Mouse (Mus musculus) liver, postnatal 0 days (tissue): ENCODE measurements at regions not wholly inside any gene's neighbourhood (a gene's known extent, or its start where the extent isn't known, plus 50 kb on each side); places are given as distances from the start of the nearest gene placed in this dataset.

Source experiments
- ATAC-seq: fragments of 200-750 bp; cut with Nextera tagmentation; 2 replicates; pipeline ENCODE4 v1.8.0; 2017; ENCODE audit warnings: mild to moderate bottlenecking, moderate library complexity
- DNase-seq: peaks from one replicate; pipeline ENCODE4 v3.0.0-alpha.2; 2016
- H3K27ac ChIP-seq: fragments of 300-500 bp; sonication (generic); 2 replicates; pipeline ENCODE4 v1.5.1; 2014; ENCODE audit warnings: antibody characterized with exemption, moderate library complexity, mild to moderate bottlenecking, low read depth
- H3K27me3 ChIP-seq: fragments of 300-500 bp; sonication (generic); 2 replicates; pipeline ENCODE4 v1.6.1; 2014; ENCODE audit warnings: low read length, control low read depth, mixed read lengths; ENCODE audit not compliant: insufficient read depth
- H3K36me3 ChIP-seq: fragments of 300-500 bp; sonication (generic); replicated peaks from 2 replicates; pipeline ENCODE4 v1.6.1; 2014; ENCODE audit warnings: mild to moderate bottlenecking, control low read depth, low read length, moderate library complexity, mixed read lengths; ENCODE audit not compliant: insufficient read depth
- H3K4me1 ChIP-seq: fragments of 300-500 bp; sonication (generic); 2 replicates; pipeline ENCODE4 v1.6.1; 2014; ENCODE audit warnings: antibody characterized with exemption, mild to moderate bottlenecking, control low read depth; ENCODE audit not compliant: insufficient read depth
- H3K4me2 ChIP-seq: fragments of 300-500 bp; sonication (generic); 2 replicates; pipeline ENCODE4 v1.6.1; 2014; ENCODE audit warnings: low read depth, mild to moderate bottlenecking, low read length, moderate library complexity, mixed read lengths
- H3K4me3 ChIP-seq: fragments of 300-500 bp; sonication (generic); 2 replicates; pipeline ENCODE4 v1.5.1; 2014; ENCODE audit warnings: low read depth, low read length
- H3K9ac ChIP-seq: fragments of 300-500 bp; sonication (generic); replicated peaks from 2 replicates; pipeline ENCODE4 v1.6.1; 2014; ENCODE audit warnings: mild to moderate bottlenecking, moderate library complexity
- H3K9me3 ChIP-seq: fragments of 300-500 bp; sonication (generic); 2 replicates; pipeline ENCODE4 v1.6.1; 2016; ENCODE audit warnings: mild to moderate bottlenecking, control low read depth, low read length, mixed read lengths
- CTCF ChIP-seq: sonication (generic); IDR thresholded peaks from 2 replicates; pipeline ENCODE4 v1.5.1; 2016; ENCODE audit warnings: antibody characterized with exemption, low read depth
- EP300 ChIP-seq: IDR thresholded peaks from 2 replicates; pipeline ENCODE4 v1.6.1; 2016; ENCODE audit warnings: antibody characterized with exemption, low read depth, mild to moderate bottlenecking
- WGBS: fragments of 180-500 bp; shearing (Covaris S2); extraction: QIAGEN DNeasy Blood & Tissue Kit; methylation state at CpG from one replicate; pipeline ENCODE4 v1.1.7; 2014; ENCODE audit not compliant: insufficient replicate concordance; 5-methylcytosine and 5-hydroxymethylcytosine counted together

GRCm38 (mm10) chr12:70650470-70650869, 174.8 kb upstream of the Frmd6 start:
- Histone ChIP-seq H3K9me3 (no peaks in the 10 kb centered on the region), H3K4me3 (no peak overlapping the region), H3K4me2 (no peak overlapping the region), H3K27ac (no peak overlapping the region), H3K4me1 (no peaks in the 10 kb centered on the region), H3K36me3 (no peaks in the 10 kb centered on the region), H3K27me3 (no peaks in the 10 kb centered on the region), H3K9ac (no peak overlapping the region)
- WGBS, result 72% methylated on average over 4 of the region's 4 CpGs
- no peak for TF ChIP-seq EP300
- no peak for TF ChIP-seq CTCF
- no peak for ATAC-seq
- no peak for DNase-seq

- ATAC-seq (no peak), DNase-seq (no peak)
- Histone ChIP-seq H3K4me2 (no peak overlapping the region), H3K4me3 (no peak overlapping the region), H3K9ac (no peak overlapping the region), H3K36me3 (no peaks in the 10 kb centered on the region), H3K27me3 (no peaks in the 10 kb centered on the region), H3K4me1 (no peaks in the 10 kb centered on the region), H3K27ac (no peak overlapping the region), H3K9me3 (no peaks in the 10 kb centered on the region)
- peak; percentile 22; the same call in 1 of the 2 replicates for TF ChIP-seq CTCF
- TF ChIP-seq EP300, result no peak
- 80% methylated on average over 3 of the region's 3 CpGs for WGBS
Measured at GRCm38 (mm10) chr12:70652751-70653150, 172.6 kb upstream of the Frmd6 start.

GRCm38 (mm10) chr12:70653971-70654370, 171.3 kb upstream of the Frmd6 start:
- WGBS, result 81% methylated on average over 8 of the region's 8 CpGs

GRCm38 (mm10) chr12:70654546-70654945, 170.8 kb upstream of the Frmd6 start:
- DNase-seq (no peak), ATAC-seq (no peak)
- TF ChIP-seq CTCF (no peak), EP300 (no peak)
- H3K4me3 ChIP-seq, result no peak overlapping the region
- H3K27ac ChIP-seq, result no peak overlapping the region
- H3K9me3 ChIP-seq, result no peaks in the 10 kb centered on the region
- H3K9ac ChIP-seq, result no peak overlapping the region
- 52% methylated on average over 3 of the region's 3 CpGs for WGBS
- no peaks in the 10 kb centered on the region for H3K4me1 ChIP-seq
- H3K36me3 ChIP-seq, result no peaks in the 10 kb centered on the region
- H3K4me2 ChIP-seq, result no peak overlapping the region
- no peaks in the 10 kb centered on the region for H3K27me3 ChIP-seq

More at GRCm38 (mm10) chr12:70653971-70654370, 171.3 kb upstream of the Frmd6 start:
- H3K27ac ChIP-seq, result no peak overlapping the region
- no peak overlapping the region for H3K9ac ChIP-seq
- no peak overlapping the region for H3K4me3 ChIP-seq
- no peak overlapping the region for H3K4me2 ChIP-seq
- TF ChIP-seq EP300, result no peak
- H3K27me3 ChIP-seq, result no peaks in the 10 kb centered on the region
- no peaks in the 10 kb centered on the region for H3K36me3 ChIP-seq
- H3K4me1 ChIP-seq, result no peaks in the 10 kb centered on the region
- DNase-seq, result no peak
- no peak for ATAC-seq
- no peaks in the 10 kb centered on the region for H3K9me3 ChIP-seq

- H3K27ac ChIP-seq, result no peak overlapping the region
- H3K4me1 ChIP-seq, result no peaks in the 10 kb centered on the region
- no peak for ATAC-seq
- no peak overlapping the region for H3K4me3 ChIP-seq
- WGBS, result 78% methylated on average over 2 of the region's 2 CpGs
- no peaks in the 10 kb centered on the region for H3K9me3 ChIP-seq
- no peak overlapping the region for H3K9ac ChIP-seq
- TF ChIP-seq EP300 (no peak), CTCF (no peak)
- H3K36me3 ChIP-seq, result no peaks in the 10 kb centered on the region
- DNase-seq, result no peak
- H3K27me3 ChIP-seq, result no peaks in the 10 kb centered on the region
- no peak overlapping the region for H3K4me2 ChIP-seq
Measured at GRCm38 (mm10) chr12:70655411-70655811, 169.9 kb upstream of the Frmd6 start.

- H3K4me2 ChIP-seq, result no peak overlapping the region
- no peaks in the 10 kb centered on the region for H3K4me1 ChIP-seq
- no peaks in the 10 kb centered on the region for H3K36me3 ChIP-seq
- H3K9ac ChIP-seq, result no peak overlapping the region
- no peaks in the 10 kb centered on the region for H3K9me3 ChIP-seq
- no peak overlapping the region for H3K27ac ChIP-seq
- ATAC-seq, result no peak
- 54% methylated on average over 8 of the region's 8 CpGs for WGBS
- TF ChIP-seq CTCF (no peak), EP300 (no peak)
- H3K4me3 ChIP-seq, result no peak overlapping the region
- DNase-seq, result no peak
- H3K27me3 ChIP-seq, result no peaks in the 10 kb centered on the region
Measured at GRCm38 (mm10) chr12:70655900-70656544, 169.3 kb upstream of the Frmd6 start.
